Mouse (Mus musculus) gastrocnemius, postnatal 25 days (tissue): ENCODE measurements around the gene Pttg1ip. TPM values are rescaled to one million over a fixed set of nuclear protein-coding genes. Genes with fewer than 3 reads are reported as not detected.

ENCODE experiments used
- DNase-seq: peaks from one replicate; pipeline ENCODE4 v3.0.0; 2022
- total RNA-seq, 2 experiments: library from RNA; stranded (reverse); gene quantifications; 1 replicate in 1 of 2; 2 replicates in 1 of 2; pipeline ENCODE4 v1.2.3; 2021

The Pttg1ip gene
- total RNA-seq, 2 experiments from 2014 or later: 26.1 to 29.1 TPM

GRCm38 (mm10) chr10:77606855-77607254, 25.3 kb downstream of the Pttg1ip start:
- DNase-seq: no peak

- no peak for DNase-seq
Measured at GRCm38 (mm10) chr10:77607441-77607840, 25.9 kb downstream of the Pttg1ip start.

GRCm38 (mm10) chr10:77608589-77608988, 27.1 kb downstream of the Pttg1ip start:
- no peak for DNase-seq

GRCm38 (mm10) chr10:77610221-77610961, 28.9 kb downstream of the Pttg1ip start:
- DNase-seq: no peak

GRCm38 (mm10) chr10:77613409-77613808, 31.9 kb downstream of the Pttg1ip start:
- DNase-seq: peak; percentile 68

GRCm38 (mm10) chr10:77615647-77616046, 34.1 kb downstream of the Pttg1ip start:
- DNase-seq: no peak

- no peak for DNase-seq
Measured at GRCm38 (mm10) chr10:77616166-77616565, 34.6 kb downstream of the Pttg1ip start.

- no peak for DNase-seq
Measured at GRCm38 (mm10) chr10:77616926-77617325, 35.4 kb downstream of the Pttg1ip start.

GRCm38 (mm10) chr10:77621546-77621945, 40.0 kb downstream of the Pttg1ip start:
- no peak for DNase-seq

GRCm38 (mm10) chr10:77622055-77622988, 40.8 kb downstream of the Pttg1ip start, which contains the start of gene Ube2g2:
Gene Ube2g2, plus strand, starts transcription at chr10:77622275.
- peak; percentile 93 for DNase-seq

- DNase-seq: peak; percentile 81
Measured at GRCm38 (mm10) chr10:77623069-77623492, 41.6 kb downstream of the Pttg1ip start.

- DNase-seq: no peak
Measured at GRCm38 (mm10) chr10:77623639-77624400, 42.3 kb downstream of the Pttg1ip start.

- DNase-seq: peak; percentile 73
Measured at GRCm38 (mm10) chr10:77624570-77624995, 43.1 kb downstream of the Pttg1ip start.

- peak; percentile 50 for DNase-seq
Measured at GRCm38 (mm10) chr10:77626036-77626435, 44.5 kb downstream of the Pttg1ip start.

- DNase-seq: no peak
Measured at GRCm38 (mm10) chr10:77626591-77626990, 45.1 kb downstream of the Pttg1ip start.

GRCm38 (mm10) chr10:77627497-77627896, 46.0 kb downstream of the Pttg1ip start:
- peak; percentile 73 for DNase-seq

- no peak for DNase-seq
Measured at GRCm38 (mm10) chr10:77629163-77629562, 47.6 kb downstream of the Pttg1ip start.

GRCm38 (mm10) chr10:77629970-77630369, 48.5 kb downstream of the Pttg1ip start:
- DNase-seq: no peak

GRCm38 (mm10) chr10:77634016-77634415, 52.5 kb downstream of the Pttg1ip start:
- DNase-seq: no peak

- no peak for DNase-seq
Measured at GRCm38 (mm10) chr10:77634452-77635231, 53.1 kb downstream of the Pttg1ip start.

- no peak for DNase-seq
Measured at GRCm38 (mm10) chr10:77636234-77636922, 54.9 kb downstream of the Pttg1ip start.
